Mouse (Mus musculus): ENCODE measurements around the gene Rpain. TPM values are rescaled to one million over a fixed set of nuclear protein-coding genes. Genes with fewer than 3 reads are reported as not detected.

Rpain gene
- 3.2 and 15.4 TPM in 2 replicates for polyA plus RNA-seq (2012; ENCODE audit: low replicate concordance)

GRCm38 (mm10) chr11:70969821-70970559 lies at the start of gene Rpain, which contains the start of gene Nup88:
Gene Rpain (plus strand): TSS chr11:70970213.
Gene Nup88 (minus strand): TSS chr11:70969973.

GRCm38 (mm10) chr11:70982557-70983228 lies 12.7 kb downstream of the Rpain start, which contains the start of gene C1qbp:
Gene C1qbp (minus strand): TSS chr11:70983026.

GRCm38 (mm10) chr11:71004316-71004773 lies 34.3 kb downstream of the Rpain start, which contains the start of gene Dhx33:
Gene Dhx33 (minus strand): TSS chr11:71004437.

GRCm38 (mm10) chr11:71019201-71020068 lies 49.4 kb downstream of the Rpain start, which contains the start of the genes Mis12 and Derl2:
Gene Mis12 (plus strand): TSS chr11:71019611.
Gene Derl2 (minus strand): TSS chr11:71019841.

Other genes starting within 250 kb of the Rpain start
- 3.1 and 3.2 TPM in 2 replicates for gene Zfp3, start 206.0 kb upstream of the Rpain start, polyA plus RNA-seq (2012; ENCODE audit: low replicate concordance)
- gene Scimp, start 157.6 kb upstream of the Rpain start, polyA plus RNA-seq (2012; ENCODE audit: low replicate concordance): 4.7 and 5.1 TPM in 2 replicates
- gene Rabep1, start 125.4 kb upstream of the Rpain start, polyA plus RNA-seq (2012; ENCODE audit: low replicate concordance): 15.9 and 45.8 TPM in 2 replicates
- 38.9 and 44.3 TPM in 2 replicates for gene Nup88, start 240 bp upstream of the Rpain start, polyA plus RNA-seq (2012; ENCODE audit: low replicate concordance)
- gene C1qbp, start 12.8 kb downstream of the Rpain start, polyA plus RNA-seq (2012; ENCODE audit: low replicate concordance): 97.3 and 201 TPM in 2 replicates
- gene Dhx33, start 34.2 kb downstream of the Rpain start, polyA plus RNA-seq (2012; ENCODE audit: low replicate concordance): 6.2 and 10.4 TPM in 2 replicates
- gene Mis12, start 49.4 kb downstream of the Rpain start, polyA plus RNA-seq (2012; ENCODE audit: low replicate concordance): 1.6 and 4.0 TPM in 2 replicates
- gene Derl2, start 49.6 kb downstream of the Rpain start, polyA plus RNA-seq (2012; ENCODE audit: low replicate concordance): 18.2 and 50.7 TPM in 2 replicates
- gene 6330403K07Rik, start 63.3 kb downstream of the Rpain start, polyA plus RNA-seq (2012; ENCODE audit: low replicate concordance): 0.33 and 1.2 TPM in 2 replicates
- not detected in 2 replicates for gene Nlrp1a, start 174.5 kb downstream of the Rpain start, polyA plus RNA-seq (2012; ENCODE audit: low replicate concordance)